Mouse (Mus musculus): ENCODE measurements around the gene Ngdn.

- TF ChIP-seq CTCF (IDR thresholded peaks at IDR 0.05; ENCODE audit: low read depth) (no peak), EP300 (IDR thresholded peaks at IDR 0.05; ENCODE audit: low read depth) (no peak)
These were observed 26.4 kb upstream of the Ngdn start for GRCm38 (mm10) chr14:54988882-54989281.

Data from liver, postnatal 0 days (tissue).